Mouse (Mus musculus) gastrocnemius, postnatal 25 days (tissue): ENCODE data around the gene Ildr2. TPM values are rescaled to one million over a fixed set of nuclear protein-coding genes. Genes with fewer than 3 reads are reported as not detected.
A peak's percentile ranks its signal among the peaks of the same experiment; 100 is the strongest.

Experiments
- DNase-seq: peaks from one replicate; pipeline ENCODE4 v3.0.0; 2022
- long read RNA-seq, 2 experiments: library from polyadenylated mRNA; stranded (forward); transcript quantifications; one replicate each; pipeline ENCODE4 v2.0.0; 2021
- total RNA-seq, 2 experiments: library from RNA; stranded (reverse); gene quantifications; 1 replicate in 1 of 2; 2 replicates in 1 of 2; pipeline ENCODE4 v1.2.3; 2021

The Ildr2 gene
- 1 to 10 TPM; 1.4 to 3.1 TPM for total RNA-seq
- long read RNA-seq, experiment 1, partial matches to known transcripts = 0 of 2 reads
- long read RNA-seq, experiment 1, other reads (novel, unspliced or antisense) = 2 of 2 reads
- long read RNA-seq, experiment 2, partial matches to known transcripts = 0 of 1 reads
- long read RNA-seq, experiment 2, other reads (novel, unspliced or antisense) = 1 of 1 reads

GRCm38 (mm10) chr1:166253898-166254894, at the start of gene Ildr2:
Gene Ildr2 (plus strand): TSS chr1:166254139.
- DNase-seq = peak; percentile 47

GRCm38 (mm10) chr1:166204171-166204570, 49.8 kb upstream of the Ildr2 start:
- no peak for DNase-seq

GRCm38 (mm10) chr1:166205159-166205558, 48.8 kb upstream of the Ildr2 start:
- DNase-seq = no peak

GRCm38 (mm10) chr1:166209371-166209770, 44.6 kb upstream of the Ildr2 start:
- no peak for DNase-seq

GRCm38 (mm10) chr1:166214181-166214580, 39.8 kb upstream of the Ildr2 start:
- DNase-seq = no peak

- DNase-seq = no peak
Observed at GRCm38 (mm10) chr1:166238315-166238969, 15.5 kb upstream of the Ildr2 start, which contains the start of gene Mael. Gene Mael (minus strand): TSS chr1:166238747.

GRCm38 (mm10) chr1:166244285-166244684, 9.7 kb upstream of the Ildr2 start:
- DNase-seq = no peak

- no peak for DNase-seq
Observed at GRCm38 (mm10) chr1:166255091-166255490, 1.2 kb downstream of the Ildr2 start.

- DNase-seq = no peak
Observed at GRCm38 (mm10) chr1:166255651-166256050, 1.7 kb downstream of the Ildr2 start.

GRCm38 (mm10) chr1:166256302-166256701, 2.4 kb downstream of the Ildr2 start:
- no peak for DNase-seq

GRCm38 (mm10) chr1:166256898-166257297, 3.0 kb downstream of the Ildr2 start:
- no peak for DNase-seq

GRCm38 (mm10) chr1:166259526-166259925, 5.6 kb downstream of the Ildr2 start:
- DNase-seq = no peak

GRCm38 (mm10) chr1:166266001-166266705, 12.2 kb downstream of the Ildr2 start:
- no peak for DNase-seq

GRCm38 (mm10) chr1:166266918-166267317, 13.0 kb downstream of the Ildr2 start:
- no peak for DNase-seq

- no peak for DNase-seq
Observed at GRCm38 (mm10) chr1:166268218-166268617, 14.3 kb downstream of the Ildr2 start.

- peak; percentile 20 for DNase-seq
Observed at GRCm38 (mm10) chr1:166278786-166279185, 24.8 kb downstream of the Ildr2 start.

GRCm38 (mm10) chr1:166279580-166280206, 25.8 kb downstream of the Ildr2 start:
- no peak for DNase-seq

GRCm38 (mm10) chr1:166280566-166280965, 26.6 kb downstream of the Ildr2 start:
- peak; percentile 24 for DNase-seq

- no peak for DNase-seq
Observed at GRCm38 (mm10) chr1:166281287-166281686, 27.3 kb downstream of the Ildr2 start.

- no peak for DNase-seq
Observed at GRCm38 (mm10) chr1:166281836-166282235, 27.9 kb downstream of the Ildr2 start.

- DNase-seq = no peak
Observed at GRCm38 (mm10) chr1:166282597-166283210, 28.8 kb downstream of the Ildr2 start.
